Comparison of ENCODE assay signal across 8 mouse cellular contexts in the genomic region with DNA sequence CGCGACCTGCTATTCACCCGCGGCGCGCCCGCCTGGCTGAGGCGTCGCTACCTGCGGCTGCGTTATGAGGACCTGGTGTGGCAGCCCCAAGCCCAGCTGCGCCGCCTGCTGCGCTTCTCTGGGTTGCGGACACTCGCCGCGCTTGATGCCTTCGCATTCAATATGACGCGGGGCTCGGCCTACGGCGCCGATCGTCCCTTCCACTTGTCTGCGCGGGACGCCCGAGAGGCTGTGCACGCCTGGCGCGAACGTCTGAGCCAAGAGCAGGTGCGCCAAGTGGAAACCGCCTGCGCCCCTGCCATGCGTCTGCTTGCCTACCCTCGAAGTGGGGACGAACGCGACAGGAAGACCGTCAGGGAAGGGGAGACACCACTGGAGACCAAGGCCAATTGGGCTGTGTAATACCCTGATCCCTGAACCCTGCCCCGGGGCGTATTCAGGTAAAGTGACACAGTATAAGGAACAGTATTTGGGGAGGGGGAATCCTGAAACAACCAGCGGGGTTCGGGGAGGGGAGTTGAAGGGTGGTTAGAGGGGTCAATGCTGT. TPM values are rescaled to one million over a fixed set of nuclear protein-coding genes. Genes with fewer than 3 reads are reported as not detected.
DNase-seq lines count a peak whose midpoint lies in the region; ATAC-seq and TF ChIP-seq lines count a peak whose summit lies in the region.

No protein-coding gene starts in this region.

- H3K36me3 ChIP-seq in forebrain, embryonic 15.5 days, result no peaks in the 10 kb centered on the region
- H3K36me3 ChIP-seq in kidney, embryonic 15.5 days, result no peaks in the 10 kb centered on the region
- H3K36me3 ChIP-seq in midbrain, postnatal 0 days (ENCODE audit: insufficient read depth, low read length), result no peaks in the 10 kb centered on the region

- no peak for TF ChIP-seq CTCF in bone marrow macrophage, adult 2 months (IDR thresholded peaks at IDR 0.05; ENCODE audit: low read depth, low read length)
- no peak for TF ChIP-seq CTCF in midbrain, postnatal 0 days (IDR thresholded peaks at IDR 0.05)

- no peak for TF ChIP-seq POLR2A in bone marrow macrophage, adult 2 months (IDR thresholded peaks at IDR 0.05; ENCODE audit: borderline replicate concordance, low read depth, low read length)

- peak overlapping the region; percentile 88 for H3K4me3 ChIP-seq in bone marrow macrophage, adult 2 months (ENCODE audit: insufficient read depth, low read length)
- H3K4me3 ChIP-seq in forebrain, embryonic 15.5 days, result peak overlapping the region; percentile 44
- H3K4me3 ChIP-seq in kidney, embryonic 15.5 days (replicated peaks), result peak overlapping the region; percentile 50
- H3K4me3 ChIP-seq in midbrain, postnatal 0 days (ENCODE audit: low read depth, low read length), result peak overlapping the region; percentile 45

- peak; percentile 2 to 4 for DNase-seq in lung, adult 18-20 months
- no peak for DNase-seq in lung, postnatal 36 days
- DNase-seq in midbrain, postnatal 0 days (ENCODE audit: low spot score), result peak; percentile 2
- DNase-seq in T-cell, adult 2 months (ENCODE audit: low spot score), result no peak

- no peaks in the 10 kb centered on the region for H3K9me3 ChIP-seq in forebrain, embryonic 15.5 days
- no peaks in the 10 kb centered on the region for H3K9me3 ChIP-seq in kidney, embryonic 15.5 days (replicated peaks)
- no peaks in the 10 kb centered on the region for H3K9me3 ChIP-seq in midbrain, postnatal 0 days (ENCODE audit: low read length)

- H3K9ac ChIP-seq in forebrain, embryonic 15.5 days (replicated peaks), result peak overlapping the region; percentile 26
- no peak overlapping the region for H3K9ac ChIP-seq in kidney, embryonic 15.5 days
- H3K9ac ChIP-seq in midbrain, postnatal 0 days (replicated peaks; ENCODE audit: low read length, poor library complexity, severe bottlenecking), result peak overlapping the region; percentile 39; the same call in 1 of the 2 replicates

- 29% methylated on average over 47 of the region's 47 CpGs for WGBS in forebrain, embryonic 15.5 days
- 22% methylated on average over 47 of the region's 47 CpGs for whole genome bisulfite sequencing in kidney, embryonic 15.5 days
- WGBS in midbrain, postnatal 0 days, result 24% methylated on average over 47 of the region's 47 CpGs

- peak; percentile 30 for ATAC-seq in forebrain, embryonic 15.5 days (replicated peaks)
- peak; percentile 43 for ATAC-seq in kidney, embryonic 15.5 days (replicated peaks; ENCODE audit: low FRiP score)
- peak; percentile 20; the same call in 1 of the 2 replicates for ATAC-seq in midbrain, postnatal 0 days (ENCODE audit: low FRiP score)
- ATAC-seq in CD4-positive, CD25-positive, alpha-beta regulatory T cell, adult 4 months, result no peak

- no peaks in the 10 kb centered on the region for H3K27me3 ChIP-seq in forebrain, embryonic 15.5 days
- H3K27me3 ChIP-seq in kidney, embryonic 15.5 days, result peaks cover 9% of the 10 kb centered on the region; the same call in 1 of the 2 replicates
- no peaks in the 10 kb centered on the region for H3K27me3 ChIP-seq in midbrain, postnatal 0 days (ENCODE audit: insufficient read depth, low read length)

- H3K4me1 ChIP-seq in bone marrow macrophage, adult 2 months (ENCODE audit: control insufficient read depth, insufficient read depth, low read length), result peaks cover 11% of the 10 kb centered on the region
- 0 out of 2 replicates have a peak, but pooled peaks cover 4% of the 10 kb centered on the region for H3K4me1 ChIP-seq in forebrain, embryonic 15.5 days
- peaks cover 7% of the 10 kb centered on the region; the same call in 1 of the 2 replicates for H3K4me1 ChIP-seq in kidney, embryonic 15.5 days
- H3K4me1 ChIP-seq in midbrain, postnatal 0 days (ENCODE audit: insufficient read depth, low read length), result no peaks in the 10 kb centered on the region

- peak overlapping the region; percentile 72 for H3K27ac ChIP-seq in bone marrow macrophage, adult 2 months (ENCODE audit: insufficient read depth, low read depth, low read length)
- no peak overlapping the region for H3K27ac ChIP-seq in forebrain, embryonic 15.5 days (replicated peaks)
- no peak overlapping the region for H3K27ac ChIP-seq in kidney, embryonic 15.5 days
- no peak overlapping the region for H3K27ac ChIP-seq in midbrain, postnatal 0 days (ENCODE audit: low read depth, low read length)

- H3K4me2 ChIP-seq in forebrain, embryonic 15.5 days (replicated peaks), result peak overlapping the region; percentile 77
- peak overlapping the region; percentile 81 for H3K4me2 ChIP-seq in kidney, embryonic 15.5 days
- peak overlapping the region; percentile 68 for H3K4me2 ChIP-seq in midbrain, postnatal 0 days (ENCODE audit: low read depth, low read length, poor library complexity, severe bottlenecking)

RNA-seq across cellular contexts. Expression of a gene that starts 1.5 kb away (rescaled TPM):
- polyA plus RNA-seq in bone marrow macrophage, adult 2 months (2012; ENCODE audit: insufficient read depth, insufficient read length, missing spikeins), result 2.1 and 3.1 TPM in 2 replicates
- 4.4 and 4.5 TPM in 2 replicates for polyA plus RNA-seq in forebrain, embryonic 15.5 days (2015; fragmentation: Nextera tagmentation; extraction: Ambion mirVana)
- 3.4 TPM in 2 replicates for polyA plus RNA-seq in kidney, embryonic 15.5 days (2015; fragmentation: Nextera tagmentation; extraction: Ambion mirVana)
- total RNA-seq in midbrain, postnatal 0 days (2014; rRNA removed), result 8.4 and 12.6 TPM in 2 replicates
- 6.6 and 6.9 TPM in 2 replicates for polyA plus RNA-seq in midbrain, postnatal 0 days (2015; fragmentation: Nextera tagmentation; extraction: Ambion mirVana)
- polyA plus RNA-seq in CD4-positive, CD25-positive, alpha-beta regulatory T cell, adult 4 months (2017; shearing (Covaris generic)), result under 1 TPM in 1 of 2 experiments, not detected in 1; 0.27 TPM

Comparison
In these comparisons a context has a peak if more than half of its experiments do, and no peak if none do; other contexts are left out.
1. DNase-seq: peak in lung, adult 18-20 months (2 of 2) and midbrain, postnatal 0 days (single experiment); none in lung, postnatal 36 days (single experiment) and T-cell, adult 2 months (single experiment).
2. Peak in every context shown above with its lines, with median percentiles within 50 percentile points of each other: H3K4me3 ChIP-seq and H3K4me2 ChIP-seq.